Mouse (Mus musculus): ENCODE measurements around the gene Sec14l3.

DNA sequence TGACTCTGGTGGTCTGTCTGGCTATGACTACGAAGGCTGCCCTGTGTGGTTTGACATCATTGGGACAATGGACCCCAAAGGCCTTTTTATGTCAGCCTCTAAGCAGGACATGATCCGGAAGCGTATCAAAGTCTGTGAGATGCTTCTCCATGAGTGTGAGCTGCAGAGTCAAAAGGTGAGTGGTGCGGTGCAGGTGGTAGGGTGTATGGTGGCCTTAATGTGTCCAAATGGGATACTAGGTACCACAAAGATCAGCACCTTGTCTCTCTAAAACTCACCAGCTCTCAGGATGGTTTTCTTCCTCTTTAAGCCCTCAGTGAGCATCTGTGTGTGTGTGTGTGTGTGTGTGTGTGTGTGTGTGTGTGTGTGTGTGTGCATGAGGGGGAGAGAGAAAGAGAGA, 24.7 kb upstream of the Sec14l3 start:
- TF ChIP-seq CTCF (IDR thresholded peaks at IDR 0.05; ENCODE audit: insufficient read depth, low read length): no peak
- no peak for TF ChIP-seq POLR2A (IDR thresholded peaks at IDR 0.05; ENCODE audit: borderline replicate concordance, extremely low read depth, low read depth, low read length)

Measured in lung, adult 2 months (tissue).